Mouse (Mus musculus) megakaryocyte progenitor cell, adult 5-6 weeks (primary cell): ENCODE measurements around the gene Cd180. TPM values are rescaled to one million over a fixed set of nuclear protein-coding genes. Genes with fewer than 3 reads are reported as not detected.

Experiments used
- ATAC-seq: replicated peaks from 2 replicates; pipeline ENCODE4 v1.8.0; 2016; ENCODE audit warnings: mild to moderate bottlenecking, moderate TSS enrichment, inconsistent platforms; ENCODE audit not compliant: poor library complexity
- total RNA-seq, 2 experiments: library from RNA; stranded (forward) in 1 of 2; stranded (reverse) in 1 of 2; fragments of 157-497, 149-512 nt in 1 of 2; fragments of 200-1000 nt in 1 of 2; gene quantifications; 2 replicates each; pipeline versions ENCODE4 v1.2.3 to v1.2.4; 2015 to 2017

The Cd180 gene
- total RNA-seq, 2 experiments from 2014 or later = 11.2 to 47.1 TPM

DNA sequence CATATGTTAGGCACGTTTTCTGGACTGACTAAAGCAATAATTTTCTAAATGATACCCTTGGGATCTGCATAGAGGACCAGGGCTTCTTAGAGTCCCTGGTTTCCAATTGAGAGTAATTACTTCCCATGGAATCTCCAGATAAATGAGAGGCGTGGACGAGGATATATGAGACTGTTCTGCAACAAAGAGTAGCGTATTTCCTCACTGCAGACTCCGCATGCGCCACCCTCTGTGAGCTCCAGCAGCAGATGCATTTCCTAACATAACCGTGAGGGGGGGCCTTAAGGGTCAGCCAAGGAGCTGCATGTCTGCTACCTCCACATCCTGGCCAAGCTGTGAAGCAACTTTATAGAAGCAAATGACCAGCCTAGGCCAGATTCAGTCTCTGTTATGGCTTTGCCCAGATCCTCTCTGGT is 81.4 kb downstream of the Cd180 start:
- no peak for ATAC-seq

DNA sequence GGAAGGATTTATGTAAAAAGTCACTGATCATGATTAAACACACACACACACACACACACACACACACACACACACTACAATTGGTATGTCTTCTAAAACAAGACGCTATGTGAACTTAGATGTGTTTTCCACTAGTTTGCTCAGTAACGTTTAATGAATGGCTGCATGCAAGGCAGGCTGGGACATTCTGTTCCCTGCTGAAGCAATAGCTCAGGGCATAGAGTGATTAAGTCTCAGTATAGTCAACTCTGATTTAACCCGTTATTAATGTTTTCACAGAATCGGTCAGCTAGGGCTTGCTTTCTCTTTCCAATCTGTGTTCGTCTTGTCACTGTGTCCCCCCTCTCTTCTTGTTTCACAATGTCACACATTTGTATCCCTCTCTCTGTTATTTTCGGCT is 82.1 kb downstream of the Cd180 start:
- no peak for ATAC-seq

- ATAC-seq = peak; percentile 74
Measured at GRCm38 (mm10) chr13:102778859-102779258, 85.5 kb downstream of the Cd180 start.

- ATAC-seq = no peak
Measured at GRCm38 (mm10) chr13:102779275-102779674, 85.9 kb downstream of the Cd180 start.

DNA sequence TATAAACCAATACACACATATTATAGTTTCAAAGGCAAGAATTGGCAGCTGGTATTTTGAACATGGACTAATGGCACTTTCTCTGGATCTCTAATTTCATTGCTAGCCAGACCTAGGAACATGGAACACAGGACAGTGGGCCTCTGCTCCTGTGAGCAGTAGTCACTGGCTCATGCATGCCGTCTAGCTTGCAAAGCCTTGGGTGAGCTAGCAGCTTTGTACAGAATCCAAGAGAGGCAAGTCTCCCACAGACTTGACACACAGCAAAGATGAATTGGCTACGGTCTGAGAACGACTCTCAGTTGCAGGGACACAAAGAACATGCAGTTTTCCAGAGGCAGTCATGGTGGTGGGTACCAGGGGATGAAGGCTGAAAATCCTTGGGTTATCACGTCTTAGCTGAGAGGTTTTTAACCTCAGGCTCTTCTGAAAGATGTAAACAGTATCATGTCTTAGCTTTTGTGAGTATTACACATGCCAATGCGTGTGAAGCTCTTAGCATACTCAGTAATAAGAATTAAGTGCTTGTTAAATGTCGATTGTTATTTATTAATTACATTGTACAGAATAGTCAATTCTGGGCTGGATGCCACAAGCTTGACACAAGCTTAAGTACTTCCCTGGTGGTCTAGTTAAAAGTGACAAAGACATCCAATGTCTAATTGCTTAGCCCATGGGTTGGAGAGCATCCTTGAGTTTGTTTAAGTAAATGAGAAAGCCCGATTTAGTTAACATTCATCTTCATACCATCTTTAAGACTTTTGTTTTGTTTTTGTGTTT is 90.4 kb downstream of the Cd180 start:
- ATAC-seq = no peak

DNA sequence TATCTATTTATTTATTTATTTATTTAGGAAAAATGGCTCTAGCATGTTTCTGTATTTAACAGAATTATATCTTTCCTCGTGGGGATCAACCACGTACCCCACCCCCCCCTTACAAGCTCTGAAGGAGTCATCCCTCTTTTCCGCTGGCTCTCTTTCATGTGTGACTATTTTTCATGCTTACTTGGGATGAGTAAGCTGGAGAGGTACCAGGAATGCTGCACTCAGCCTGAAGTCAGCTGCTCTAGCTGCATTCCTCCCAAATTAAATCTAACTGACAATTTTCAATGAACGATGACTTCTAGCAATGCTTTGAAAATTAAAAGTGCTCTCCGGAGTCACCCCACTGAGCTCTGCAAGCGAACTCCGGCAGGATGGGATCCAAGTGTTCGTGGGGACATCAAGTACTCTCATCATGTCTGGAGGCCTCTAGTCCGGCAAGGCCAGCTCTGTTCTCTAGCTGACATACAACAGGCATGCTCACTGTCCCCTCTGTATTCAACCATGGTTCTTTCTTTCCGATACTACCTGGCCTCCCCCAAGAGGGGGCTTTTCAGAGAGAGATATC is 93.4 kb downstream of the Cd180 start:
- ATAC-seq = no peak
